Mouse (Mus musculus) layer of hippocampus, adult 11-12 months (tissue): Measurements from ENCODE around the gene Ost4.

Source experiments
- DNase-seq: peaks from one replicate; pipeline ENCODE4 v3.0.0; 2022; ENCODE audit warnings: low spot score

Ost4 gene

GRCm38 (mm10) chr5:30907413-30908059 is at the start of gene Ost4:
Ost4 (minus strand) TSS chr5:30907788.
- peak; percentile 94 for DNase-seq

DNA sequence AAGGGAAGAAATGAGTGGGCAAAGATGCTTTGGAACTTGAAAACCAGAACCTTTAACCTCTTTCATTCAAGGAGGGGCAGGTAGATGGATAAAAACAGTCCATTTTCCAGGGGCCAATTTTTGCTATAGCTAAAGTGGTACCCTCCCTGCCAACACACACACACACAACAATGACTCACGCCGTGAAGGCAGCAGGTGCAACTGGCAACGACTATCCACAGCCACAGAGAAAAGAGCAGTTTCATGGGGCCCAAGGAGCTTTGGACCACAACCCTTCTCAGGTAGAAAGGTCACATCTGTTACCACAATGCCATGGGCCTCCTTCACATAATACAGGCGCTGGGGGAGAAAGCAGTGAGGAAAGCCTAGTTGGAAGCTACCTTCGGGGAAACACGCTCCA is 48.2 kb upstream of the Ost4 start:
- no peak for DNase-seq

GRCm38 (mm10) chr5:30954556-30954955 is 47.0 kb upstream of the Ost4 start:
- DNase-seq = no peak

GRCm38 (mm10) chr5:30954065-30954464 is 46.5 kb upstream of the Ost4 start:
- no peak for DNase-seq

GRCm38 (mm10) chr5:30952551-30952950 is 45.0 kb upstream of the Ost4 start:
- no peak for DNase-seq

DNA sequence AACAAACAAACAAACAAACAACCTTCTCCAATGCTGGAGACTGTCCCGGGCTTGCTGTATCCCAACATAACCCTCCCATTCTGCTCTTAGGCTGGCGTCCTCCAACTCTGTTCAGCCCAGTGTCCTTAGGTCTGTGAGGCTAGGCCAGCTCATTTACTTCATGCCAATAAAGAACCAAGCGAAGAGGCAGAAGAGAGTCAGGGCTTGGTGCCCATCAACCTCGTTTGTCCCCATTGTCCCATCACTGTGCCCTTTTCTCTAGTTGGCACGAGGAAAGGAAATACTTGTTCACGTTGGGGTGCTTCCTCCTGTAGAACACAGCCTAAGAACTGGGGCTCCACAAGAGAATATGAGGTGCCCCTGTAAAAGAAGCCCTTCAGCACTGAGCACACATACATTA is 44.1 kb upstream of the Ost4 start:
- DNase-seq = no peak

- no peak for DNase-seq
Measured at GRCm38 (mm10) chr5:30950922-30951321, 43.3 kb upstream of the Ost4 start.

GRCm38 (mm10) chr5:30950451-30950850 is 42.9 kb upstream of the Ost4 start:
- no peak for DNase-seq

GRCm38 (mm10) chr5:30949654-30950326 is 42.2 kb upstream of the Ost4 start:
- DNase-seq = peak; percentile 92

DNA sequence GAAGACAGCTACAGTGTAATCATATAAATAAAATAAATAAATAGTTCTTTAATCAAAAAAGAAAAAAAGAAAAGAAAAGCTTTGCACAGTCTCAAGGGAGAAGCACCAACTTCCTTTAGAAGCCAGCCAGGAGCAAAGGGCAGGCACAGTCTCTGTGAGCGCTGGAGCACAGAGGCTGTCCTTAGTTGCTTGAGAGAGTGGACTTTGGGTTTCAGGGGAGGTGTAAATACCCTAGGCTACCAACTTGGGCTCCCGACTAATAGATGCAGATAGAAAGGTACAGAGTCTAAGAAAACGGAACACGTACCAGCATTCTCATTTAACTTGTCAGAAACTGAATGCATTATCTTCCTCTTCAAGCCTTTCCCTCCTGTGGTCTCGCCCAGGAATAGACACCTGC is 41.0 kb upstream of the Ost4 start:
- no peak for DNase-seq

- peak; percentile 66 for DNase-seq
Measured at GRCm38 (mm10) chr5:30944956-30945781, 37.6 kb upstream of the Ost4 start, which contains the start of gene Cgref1. Cgref1 (minus strand) TSS chr5:30945591.

- DNase-seq = no peak
Measured at GRCm38 (mm10) chr5:30944344-30944743, 36.8 kb upstream of the Ost4 start.

DNA sequence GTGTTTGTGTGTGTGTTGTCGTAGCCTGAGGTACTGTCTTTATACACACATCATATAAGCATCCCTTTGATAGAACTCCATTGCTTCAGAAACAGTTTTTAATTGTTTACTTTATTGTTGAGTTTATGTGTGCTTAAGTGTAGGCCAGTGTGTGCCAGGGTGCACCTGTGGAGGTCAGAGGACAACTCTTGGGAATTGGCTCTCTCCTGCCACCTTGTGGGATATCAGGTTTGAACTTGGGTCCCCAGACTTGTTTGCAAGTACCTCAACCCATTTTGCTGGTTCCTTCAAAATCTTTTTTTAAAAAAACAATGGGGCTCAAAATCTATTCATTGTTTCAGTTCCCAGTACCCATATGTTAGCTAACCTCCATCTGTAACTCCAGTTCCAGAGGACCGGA is 35.4 kb upstream of the Ost4 start:
- DNase-seq = no peak

- no peak for DNase-seq
Measured at GRCm38 (mm10) chr5:30934725-30935461, 27.3 kb upstream of the Ost4 start.

- no peak for DNase-seq
Measured at GRCm38 (mm10) chr5:30933705-30934104, 26.1 kb upstream of the Ost4 start.

- DNase-seq = no peak
Measured at GRCm38 (mm10) chr5:30931378-30931777, 23.8 kb upstream of the Ost4 start.

DNA sequence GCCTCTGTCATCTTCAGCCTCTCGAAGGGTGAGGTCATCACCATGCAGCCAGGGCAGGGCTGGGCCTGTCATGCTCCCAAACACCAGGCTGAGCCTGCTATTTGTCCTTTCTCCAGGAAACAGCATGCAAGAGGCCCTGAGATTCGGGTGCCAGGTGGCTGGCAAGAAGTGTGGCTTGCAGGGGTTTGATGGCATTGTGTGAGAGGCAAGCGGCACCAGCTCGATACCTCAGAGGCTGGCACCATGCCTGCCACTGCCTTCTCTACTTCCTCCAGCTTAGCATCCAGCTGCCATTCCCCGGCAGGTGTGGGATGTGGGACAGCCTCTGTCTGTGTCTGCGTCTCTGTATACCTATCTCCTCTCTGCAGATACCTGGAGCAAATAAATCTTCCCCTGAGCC is 23.3 kb upstream of the Ost4 start:
- DNase-seq = no peak

GRCm38 (mm10) chr5:30930121-30930520 is 22.5 kb upstream of the Ost4 start:
- DNase-seq = peak; percentile 87

GRCm38 (mm10) chr5:30927945-30928529 is 20.4 kb upstream of the Ost4 start:
- DNase-seq = peak; percentile 63

- DNase-seq = no peak
Measured at GRCm38 (mm10) chr5:30926073-30926472, 18.5 kb upstream of the Ost4 start.

- no peak for DNase-seq
Measured at GRCm38 (mm10) chr5:30925217-30925616, 17.6 kb upstream of the Ost4 start.

GRCm38 (mm10) chr5:30924614-30925013 is 17.0 kb upstream of the Ost4 start:
- no peak for DNase-seq
